Mouse (Mus musculus) liver, embryonic 11.5 days (tissue): ENCODE results near the gene A230072I06Rik. TPM values are rescaled to one million over a fixed set of nuclear protein-coding genes. Genes with fewer than 3 reads are reported as not detected.

Source experiments
- ATAC-seq: fragments of 200-750 bp; cut with Nextera tagmentation; replicated peaks from 2 replicates; pipeline ENCODE4 v1.8.0; 2017; ENCODE audit warnings: moderate number of reproducible peaks, mild to moderate bottlenecking, moderate TSS enrichment, moderate library complexity; ENCODE audit not compliant: low FRiP score
- DNase-seq: peaks from one replicate; pipeline ENCODE4 v3.0.0-alpha.2; 2017; ENCODE audit warnings: low spot score
- H3K27ac ChIP-seq: fragments of 300-500 bp; sonication (generic); 2 replicates; pipeline ENCODE4 v1.5.1; 2014; ENCODE audit warnings: mild to moderate bottlenecking, low read depth, low read length, control low read depth
- H3K27me3 ChIP-seq: fragments of 300-500 bp; sonication (generic); replicated peaks from 2 replicates; pipeline ENCODE4 v1.6.1; 2014; ENCODE audit warnings: low read length, mixed read lengths; ENCODE audit not compliant: control insufficient read depth, insufficient read depth
- H3K36me3 ChIP-seq: fragments of 300-500 bp; sonication (generic); 2 replicates; pipeline ENCODE4 v1.6.1; 2014; ENCODE audit warnings: mild to moderate bottlenecking, low read length, moderate library complexity, mixed read lengths; ENCODE audit not compliant: control insufficient read depth, insufficient read depth
- H3K4me1 ChIP-seq: fragments of 300-500 bp; sonication (generic); replicated peaks from 2 replicates; pipeline ENCODE4 v1.6.1; 2014; ENCODE audit warnings: low read length, mixed read lengths; ENCODE audit not compliant: control insufficient read depth, insufficient read depth
- H3K4me2 ChIP-seq: fragments of 300-500 bp; sonication (generic); 2 replicates; pipeline ENCODE4 v1.6.1; 2014; ENCODE audit warnings: mild to moderate bottlenecking, control low read depth, moderate library complexity
- H3K4me3 ChIP-seq: fragments of 300-500 bp; sonication (generic); 2 replicates; pipeline ENCODE4 v1.5.1; 2014; ENCODE audit warnings: low read depth, low read length, control low read depth
- H3K9ac ChIP-seq: fragments of 300-500 bp; sonication (generic); 2 replicates; pipeline ENCODE4 v1.6.1; 2014; ENCODE audit warnings: low read depth, low read length, control low read depth
- H3K9me3 ChIP-seq: fragments of 300-500 bp; sonication (generic); 2 replicates; pipeline ENCODE4 v1.6.1; 2016; ENCODE audit warnings: low read length, inconsistent platforms, mixed read lengths; ENCODE audit not compliant: control insufficient read depth
- WGBS: fragments of 180-500 bp; shearing (Covaris S2); extraction: QIAGEN DNeasy Blood & Tissue Kit; methylation state at CpG from one replicate; pipeline ENCODE4 v1.1.7; 2014; 5-methylcytosine and 5-hydroxymethylcytosine counted together
- polyA plus RNA-seq: library from polyadenylated mRNA; unstranded; fragments of >200 nt; fragmentation: Nextera tagmentation; extraction: Ambion mirVana; gene quantifications from 2 replicates; pipeline ENCODE4 v1.2.1, GENCODE M21; 2014

Gene A230072I06Rik
- polyA plus RNA-seq, 1 experiment from 2014 or later: not detected

- ATAC-seq (no peak), DNase-seq (no peak)
- no peaks in the 10 kb centered on the region for H3K9me3 ChIP-seq
- WGBS: 74% methylated on average over 21 of the region's 21 CpGs
- H3K4me1 ChIP-seq: no peaks in the 10 kb centered on the region
- no peaks in the 10 kb centered on the region for H3K36me3 ChIP-seq
- H3K4me2 ChIP-seq: no peak overlapping the region
- H3K27me3 ChIP-seq: peaks cover 9% of the 10 kb centered on the region
- no peak overlapping the region for H3K9ac ChIP-seq
- no peak overlapping the region for H3K4me3 ChIP-seq
- no peak overlapping the region for H3K27ac ChIP-seq
These were observed 49.3 kb downstream of the A230072I06Rik start for GRCm38 (mm10) chr8:12327707-12328471.

- Histone ChIP-seq H3K9me3 (no peaks in the 10 kb centered on the region), H3K27me3 (peaks cover 9% of the 10 kb centered on the region; the same call in 1 of the 2 replicates), H3K36me3 (no peaks in the 10 kb centered on the region), H3K4me3 (no peak overlapping the region), H3K9ac (no peak overlapping the region), H3K4me2 (no peak overlapping the region), H3K4me1 (no peaks in the 10 kb centered on the region), H3K27ac (no peak overlapping the region)
- ATAC-seq (no peak), DNase-seq (no peak)
- 66% methylated on average over 9 of the region's 9 CpGs for WGBS
These were observed 49.9 kb downstream of the A230072I06Rik start for GRCm38 (mm10) chr8:12328476-12328875.

- no peak overlapping the region for H3K27ac ChIP-seq
- H3K4me3 ChIP-seq: no peak overlapping the region
- H3K9me3 ChIP-seq: no peaks in the 10 kb centered on the region
- no peak overlapping the region for H3K4me2 ChIP-seq
- no peaks in the 10 kb centered on the region for H3K4me1 ChIP-seq
- ATAC-seq (no peak), DNase-seq (no peak)
- no peaks in the 10 kb centered on the region for H3K36me3 ChIP-seq
- 27% methylated on average over 8 of the region's 8 CpGs for WGBS
- H3K9ac ChIP-seq: no peak overlapping the region
- H3K27me3 ChIP-seq: peaks cover 7% of the 10 kb centered on the region; the same call in 1 of the 2 replicates
These were observed 51.4 kb downstream of the A230072I06Rik start for GRCm38 (mm10) chr8:12330066-12330465.

Other genes with a start within 250 kb of the A230072I06Rik start
- gene Sox1, start 116.5 kb downstream of the A230072I06Rik start, polyA plus RNA-seq: not detected in 2 replicates